Mouse (Mus musculus): ENCODE measurements at regions not wholly inside any gene's neighbourhood (a gene's known extent, or its start where the extent isn't known, plus 50 kb on each side); places are given as distances from the start of the nearest gene placed in this dataset.

- TF ChIP-seq CTCF (IDR thresholded peaks at IDR 0.05; ENCODE audit: low read depth, low read length) (no peak), POLR2A (IDR thresholded peaks at IDR 0.05; ENCODE audit: extremely low read depth, insufficient read depth, low read length) (no peak)
Measured at GRCm38 (mm10) chr8:31012068-31012467, 2416.4 kb upstream of the 5930422O12Rik start.
